Mouse (Mus musculus) spleen, embryonic (tissue): ENCODE measurements around the gene Serpinb6b.

Experiments used
- CTCF ChIA-PET: fragments of 350-600 bp; sonication (Branson Sonifier 250); formaldehyde crosslinking; loops from one replicate; lab custom pipeline; 2022; lab: Charles Lee

Gene Serpinb6b

DNA sequence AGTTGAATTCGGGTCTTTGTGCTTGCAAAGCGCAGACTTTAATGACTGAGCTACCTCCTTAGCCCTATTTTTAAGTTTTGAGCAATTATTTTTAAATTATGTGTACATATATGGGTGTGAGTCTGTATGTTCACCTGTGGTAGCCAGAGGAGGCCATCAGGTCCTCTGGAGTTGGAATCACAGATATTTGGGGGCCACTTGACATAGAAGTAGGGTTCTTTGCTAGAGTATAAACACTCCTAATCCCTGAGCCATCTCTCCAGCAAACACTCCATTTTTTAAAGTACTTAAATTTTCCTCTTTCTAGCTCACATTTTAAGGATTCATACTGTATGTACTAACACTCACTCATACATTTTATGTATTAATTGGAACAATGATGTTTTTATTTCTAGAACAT, 9.3 kb downstream of the Serpinb6b start:
- CTCF ChIA-PET = no interaction called here

DNA sequence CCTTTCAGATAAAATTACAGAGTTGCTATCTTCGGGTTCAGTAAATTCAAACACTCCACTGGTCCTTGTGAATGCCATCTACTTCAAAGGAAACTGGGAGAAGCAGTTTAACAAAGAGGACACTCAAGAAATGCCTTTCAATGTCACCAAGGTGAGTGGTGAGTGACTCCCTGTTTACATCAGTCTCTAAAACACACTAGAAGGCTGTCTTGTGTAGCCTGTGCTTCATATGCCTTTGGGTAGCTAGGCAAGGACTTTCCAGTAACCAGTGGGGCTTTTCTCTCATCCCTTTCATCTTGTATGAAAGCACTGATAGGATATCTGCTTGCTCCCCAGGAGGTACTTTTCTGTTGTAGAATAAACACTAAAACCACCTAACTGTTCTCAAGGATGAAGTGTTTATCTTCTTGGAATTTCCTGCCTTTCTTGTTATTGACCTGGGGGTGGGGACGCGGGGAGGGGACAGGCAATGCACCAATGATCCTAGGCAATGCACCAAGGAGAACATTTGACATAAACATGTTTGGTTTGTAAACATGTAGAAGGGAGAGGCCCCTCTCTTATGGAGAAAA, 10.0 kb downstream of the Serpinb6b start:
- CTCF ChIA-PET = no interaction called here

DNA sequence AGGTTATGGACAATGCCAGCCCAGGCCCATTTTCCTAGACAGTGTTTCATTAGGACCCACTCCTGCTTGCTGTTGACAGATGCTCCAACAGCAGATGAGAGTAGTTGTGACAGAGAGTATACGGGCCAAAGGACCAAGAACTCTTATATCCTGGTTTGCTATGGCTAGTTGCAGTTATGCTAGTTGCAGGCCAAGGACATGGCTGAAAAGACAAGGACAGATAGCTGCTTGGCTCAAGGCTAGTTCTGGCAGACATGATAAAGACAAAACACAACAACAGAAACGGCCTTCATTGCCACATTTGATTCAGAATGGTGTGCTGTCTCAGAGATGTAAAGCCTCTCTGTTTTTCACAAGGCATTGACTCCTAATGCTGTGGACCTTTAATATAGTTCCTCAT, 10.7 kb downstream of the Serpinb6b start:
- CTCF ChIA-PET = no interaction called here

DNA sequence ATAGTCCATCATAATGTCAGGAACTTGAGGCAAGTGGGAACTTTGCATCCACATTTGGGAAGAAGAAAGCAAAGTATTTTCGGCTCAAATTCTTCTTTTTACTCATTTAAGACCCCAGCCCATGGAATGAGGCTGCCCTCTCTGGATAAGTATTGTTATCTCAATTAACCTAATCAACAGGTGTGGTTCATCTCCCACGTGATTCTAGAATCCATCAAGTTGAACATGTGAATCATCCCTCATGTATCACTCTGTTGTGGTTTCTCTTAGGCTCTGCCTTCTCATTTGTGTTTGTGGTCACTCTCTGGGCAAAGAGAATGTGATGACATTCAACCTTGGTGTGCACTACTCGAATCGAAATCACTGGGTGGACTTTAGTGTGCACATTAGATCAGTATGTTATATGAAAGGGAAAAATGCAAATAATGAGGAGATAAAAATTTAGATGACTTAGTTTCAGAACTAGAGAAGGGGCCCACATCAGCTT, 17.6 kb downstream of the Serpinb6b start:
- CTCF ChIA-PET = no interaction called here

DNA sequence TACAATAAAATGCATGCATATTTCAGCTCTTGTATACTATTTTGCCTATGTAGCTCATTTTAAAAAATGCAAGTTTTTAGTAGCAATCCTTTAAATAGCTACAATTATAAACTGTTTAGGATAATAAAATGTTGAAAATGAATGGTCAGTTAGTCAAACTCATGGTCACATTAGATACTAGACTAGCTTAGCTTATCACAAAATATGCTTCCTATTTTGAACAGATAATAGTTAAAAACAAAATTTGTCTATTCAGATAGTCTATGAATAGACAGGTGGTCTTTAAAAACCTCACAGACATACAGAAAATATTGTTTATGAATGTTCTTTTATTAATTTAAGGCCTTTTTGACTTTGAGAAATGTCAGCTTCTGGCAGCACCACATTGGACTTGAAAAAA, 21.2 kb downstream of the Serpinb6b start:
- CTCF ChIA-PET = no interaction called here

DNA sequence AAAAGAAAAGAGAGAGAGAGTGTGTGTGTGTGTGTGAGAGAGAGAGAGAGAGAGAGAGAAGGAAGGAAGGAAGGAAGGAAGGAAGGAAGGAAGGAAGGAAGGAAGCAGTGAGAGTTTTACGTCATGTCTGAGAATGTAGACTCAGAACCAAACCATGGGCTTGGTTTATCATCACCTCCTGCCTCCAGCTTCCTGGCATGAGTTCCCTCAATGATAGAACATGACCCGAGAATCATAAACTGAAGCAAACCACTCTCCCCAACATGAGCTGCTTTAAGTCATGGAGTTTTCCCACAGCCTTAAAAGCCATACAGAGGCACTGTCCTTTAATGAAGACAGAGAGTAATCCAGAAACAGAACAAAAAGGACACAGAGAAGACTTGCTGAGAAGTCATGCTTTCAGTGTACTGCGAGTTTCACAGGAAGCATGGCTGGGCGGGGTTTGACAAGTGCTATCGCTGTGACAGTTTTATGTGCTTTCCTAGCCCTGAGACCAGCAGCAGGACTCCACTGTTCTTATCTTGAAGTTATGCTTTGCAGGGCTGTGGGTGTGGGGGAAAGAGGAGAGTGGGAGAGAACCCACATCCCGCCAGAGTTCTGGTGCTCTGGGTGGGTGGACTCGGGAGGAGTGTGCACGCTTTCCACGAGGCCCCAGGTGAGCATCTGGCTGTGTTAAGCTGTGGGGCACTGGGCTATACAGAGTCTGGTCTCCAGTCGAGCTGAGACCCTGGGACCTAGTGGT, 28.3 kb downstream of the Serpinb6b start:
- CTCF ChIA-PET = no interaction called here

DNA sequence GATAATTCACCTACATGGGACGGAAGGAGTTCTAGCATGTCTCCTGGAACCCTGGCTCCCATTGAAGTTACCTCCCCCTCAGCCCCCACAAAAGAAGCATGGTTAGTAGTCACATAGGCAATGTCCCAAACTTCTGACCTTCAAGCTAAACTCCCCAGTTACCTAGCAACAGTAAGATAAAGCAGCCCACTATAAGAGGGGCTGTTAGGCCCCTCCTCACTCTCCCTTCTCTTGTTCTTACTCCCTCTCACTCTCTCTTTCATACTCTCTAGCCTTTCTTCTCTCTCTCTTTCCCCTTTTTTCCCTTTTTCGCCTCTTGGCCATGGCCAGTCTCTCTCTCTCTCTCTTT, 28.9 kb downstream of the Serpinb6b start:
- CTCF ChIA-PET = no interaction called here

DNA sequence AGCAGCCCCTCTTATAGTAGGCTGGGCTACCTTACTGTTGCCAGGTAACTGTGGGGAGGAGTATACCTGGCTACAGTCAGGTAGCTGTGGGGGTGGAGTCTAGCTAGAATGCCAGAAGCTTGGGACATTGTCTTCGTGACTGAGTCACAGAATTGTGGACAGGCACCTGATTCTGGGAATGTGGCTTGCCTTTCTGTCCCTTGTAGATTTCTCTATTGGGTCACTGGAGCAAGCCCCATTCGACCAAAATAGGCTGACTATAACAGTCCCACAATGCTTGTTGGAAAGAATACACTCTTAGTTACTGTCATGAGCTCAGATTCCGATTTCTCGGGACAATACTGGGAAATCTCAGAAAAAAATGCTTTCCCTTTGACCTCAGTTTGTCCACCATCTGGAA, 30.0 kb downstream of the Serpinb6b start:
- CTCF ChIA-PET = no interaction called here

DNA sequence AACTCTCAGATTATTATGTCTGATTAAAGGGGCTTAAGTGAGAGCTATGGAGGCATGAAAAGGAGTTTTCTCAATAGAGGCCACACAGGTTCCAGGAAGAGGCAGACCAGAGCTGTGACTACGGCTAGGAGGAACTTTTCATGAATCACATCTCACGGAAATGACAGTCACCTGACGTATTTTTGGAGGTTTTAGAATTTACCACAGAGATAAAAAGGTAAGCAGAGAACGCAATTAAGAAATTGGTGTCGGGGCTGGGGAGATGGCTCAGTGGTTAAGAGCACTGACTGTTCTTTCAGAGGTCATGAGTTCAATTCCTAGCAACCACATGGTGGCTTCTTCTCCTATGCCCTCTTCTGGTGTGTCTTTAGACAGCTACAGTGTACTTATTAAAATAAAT, 36.3 kb downstream of the Serpinb6b start:
- CTCF ChIA-PET = no interaction called here

DNA sequence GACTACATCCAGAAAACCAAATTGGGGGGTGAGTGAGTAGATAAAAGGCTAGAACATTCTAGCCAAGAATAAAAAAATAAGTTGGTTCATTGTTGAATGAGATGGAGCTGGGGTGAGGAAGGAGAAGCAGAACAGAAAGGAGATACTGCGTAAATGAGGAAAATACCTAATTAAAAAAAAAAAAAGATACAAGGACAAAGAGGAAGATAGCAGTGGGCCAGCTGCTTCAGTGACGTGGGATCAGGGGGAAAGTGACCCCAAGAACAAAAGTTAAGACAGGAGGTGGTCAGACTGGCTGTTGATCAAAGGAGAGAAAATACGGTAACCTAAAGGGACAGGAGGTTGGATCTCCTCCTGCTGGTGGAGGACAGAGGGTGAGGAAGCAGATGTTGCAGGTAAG, 37.9 kb downstream of the Serpinb6b start, which contains the start of gene Serpinb9:
Gene Serpinb9 (plus strand): TSS at position 301 of the 400 bp plus-strand sequence.
- CTCF ChIA-PET = no interaction called here

DNA sequence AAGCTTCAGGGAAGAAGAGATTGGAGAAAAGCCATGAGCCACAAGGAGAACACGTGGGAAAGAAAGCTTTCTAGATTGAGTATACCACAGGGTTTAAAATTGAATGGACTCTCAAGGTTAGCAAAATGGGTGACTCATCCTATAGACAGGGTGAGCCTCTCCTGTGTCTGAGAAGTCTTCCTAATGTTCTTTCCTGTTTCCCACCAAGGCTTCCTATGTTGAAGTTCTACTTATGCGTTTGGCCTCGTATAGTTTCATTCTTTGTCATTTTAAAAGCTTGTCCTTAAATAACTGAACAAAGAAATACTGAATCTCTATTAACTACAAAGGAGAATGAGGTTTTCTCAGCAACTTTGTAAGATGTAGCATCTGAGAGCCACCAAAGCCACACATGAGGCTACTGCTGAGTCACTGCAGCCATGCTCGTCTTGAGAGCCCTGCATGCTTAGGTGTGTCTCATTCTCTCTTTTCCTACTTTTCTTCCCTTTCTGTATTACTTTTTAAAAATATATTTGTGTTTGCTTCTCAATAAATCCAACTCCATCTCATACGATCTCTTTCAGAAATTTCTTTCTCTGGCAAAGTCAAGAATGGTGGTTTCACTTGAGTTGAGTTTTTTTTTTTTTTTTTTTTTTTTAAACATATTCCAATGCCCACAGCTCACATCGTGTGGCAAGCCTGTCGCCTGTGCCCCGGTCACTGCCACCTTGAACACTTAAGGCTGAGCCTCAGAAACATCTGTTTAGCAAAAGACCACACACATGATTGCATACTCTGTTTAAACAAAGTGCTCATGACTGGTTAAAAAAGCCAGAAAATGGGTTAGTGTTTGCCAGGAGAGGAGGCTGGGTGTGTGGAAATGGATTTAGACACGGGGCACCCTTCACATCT, 38.8 kb downstream of the Serpinb6b start:
- CTCF ChIA-PET = no interaction called here

DNA sequence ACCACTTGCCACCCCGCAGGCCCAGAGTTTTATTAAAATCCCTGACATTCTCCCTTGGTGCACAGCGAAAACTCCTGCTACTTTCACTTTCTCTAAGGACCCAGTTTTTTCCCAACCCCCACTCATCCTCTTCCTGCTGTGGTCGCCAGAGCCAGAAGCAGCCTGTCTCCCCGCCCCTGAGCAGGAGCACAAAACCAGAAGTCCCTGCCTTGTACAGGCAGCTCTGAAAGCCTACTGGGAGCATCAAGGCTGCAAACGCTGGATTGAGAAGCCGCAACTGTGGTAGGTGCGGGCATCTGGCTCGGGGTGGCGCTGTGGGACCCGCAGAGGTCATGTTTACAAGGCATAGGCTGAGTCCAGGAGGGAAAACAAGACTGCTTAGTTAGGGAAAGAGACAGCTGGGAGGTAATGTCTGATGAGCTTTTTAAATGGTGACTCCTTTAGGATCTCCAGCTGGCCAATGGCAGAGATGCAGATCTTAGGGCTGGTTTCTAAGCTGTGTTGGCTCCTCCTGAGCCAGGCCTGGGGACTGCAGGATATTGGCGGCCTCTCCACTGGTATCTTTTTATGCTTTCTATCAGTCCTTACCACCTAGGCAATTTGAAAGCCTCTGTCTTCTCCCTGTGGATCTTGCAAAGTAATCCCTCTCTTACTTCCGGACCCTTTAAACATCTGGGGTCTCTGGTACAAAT, 39.6 kb downstream of the Serpinb6b start:
- CTCF ChIA-PET = no interaction called here

DNA sequence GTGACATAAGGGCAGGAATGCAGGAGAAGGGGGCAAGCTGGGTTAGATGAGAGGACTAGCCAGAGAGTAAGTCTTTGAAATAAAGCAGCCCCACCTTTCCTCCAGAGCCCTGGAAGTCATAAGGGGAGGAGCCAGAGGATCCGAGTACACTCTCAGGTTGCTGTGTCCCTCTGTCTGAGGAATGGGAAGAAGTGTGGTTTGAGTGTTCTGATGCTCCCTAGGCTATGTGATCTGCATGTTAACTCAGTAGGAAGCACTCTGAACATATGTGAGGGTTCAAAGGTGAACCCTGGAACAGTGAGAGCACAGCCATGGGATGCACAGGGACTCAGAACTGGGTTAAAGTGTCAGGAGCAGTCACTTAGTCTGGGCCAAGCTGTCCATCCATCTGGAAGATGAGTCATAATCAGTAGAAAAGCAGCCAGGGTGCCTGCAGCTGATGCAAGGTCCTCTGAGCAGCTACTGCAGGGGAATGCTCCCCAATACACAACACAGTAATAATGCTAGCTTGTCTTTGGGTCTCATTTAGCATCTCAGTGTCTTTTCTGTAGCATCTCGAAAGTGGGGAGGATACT, 40.6 kb downstream of the Serpinb6b start:
- CTCF ChIA-PET = no interaction called here

DNA sequence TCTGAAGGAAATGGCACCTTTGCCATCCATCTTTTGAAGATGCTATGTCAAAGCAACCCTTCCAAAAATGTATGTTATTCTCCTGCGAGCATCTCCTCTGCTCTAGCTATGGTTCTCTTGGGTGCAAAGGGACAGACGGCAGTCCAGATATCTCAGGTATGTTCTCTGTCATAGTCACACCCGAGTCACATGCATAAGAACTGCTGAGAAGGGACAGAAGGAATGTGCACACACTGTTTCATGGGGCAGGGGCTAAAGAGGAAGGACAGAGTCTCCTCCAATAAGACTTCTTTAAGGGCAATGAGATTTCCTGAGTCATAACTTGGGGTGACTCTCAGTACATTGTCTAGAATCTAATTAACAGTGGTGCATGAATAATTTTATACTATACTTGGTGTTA, 41.5 kb downstream of the Serpinb6b start:
- CTCF ChIA-PET = no interaction called here

DNA sequence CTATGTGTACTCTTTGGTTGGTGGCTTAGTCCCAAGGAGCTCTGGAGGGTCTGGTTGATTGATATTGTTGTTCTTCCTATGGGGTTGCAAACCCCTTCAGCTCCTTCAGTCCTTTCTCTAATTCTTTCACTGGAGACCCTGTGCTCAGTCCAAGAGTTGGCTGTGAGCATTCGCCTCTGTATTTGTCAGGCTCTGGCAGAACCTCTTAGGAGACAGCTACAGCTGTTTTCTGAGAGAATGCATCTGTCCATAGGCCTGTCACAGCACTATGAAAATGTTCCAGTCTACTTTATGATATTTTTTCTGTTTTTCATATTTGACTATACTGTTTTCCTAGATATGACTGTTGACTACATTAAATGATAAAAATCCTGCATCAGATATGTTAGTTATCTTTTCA, 47.4 kb downstream of the Serpinb6b start:
- CTCF ChIA-PET = no interaction called here

DNA sequence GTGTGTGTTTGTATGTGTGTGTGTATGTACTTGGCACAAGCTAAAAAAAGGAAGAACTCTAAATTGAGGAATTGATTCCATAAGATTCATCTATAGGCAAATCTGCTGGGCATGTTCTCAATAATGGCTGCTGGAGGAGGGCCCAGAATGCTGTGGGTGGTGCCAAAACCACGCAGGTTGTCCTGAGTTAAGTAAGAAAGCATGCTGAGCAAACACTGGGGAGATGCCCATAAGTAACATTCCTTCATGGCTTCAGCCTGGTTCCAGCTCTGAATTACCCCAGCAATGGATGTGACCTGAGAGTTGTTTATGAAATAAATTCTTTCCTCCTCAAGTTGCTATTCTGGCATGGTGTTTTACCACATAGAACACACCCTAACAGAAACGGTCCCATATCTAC, 48.3 kb downstream of the Serpinb6b start:
- CTCF ChIA-PET = no interaction called here

DNA sequence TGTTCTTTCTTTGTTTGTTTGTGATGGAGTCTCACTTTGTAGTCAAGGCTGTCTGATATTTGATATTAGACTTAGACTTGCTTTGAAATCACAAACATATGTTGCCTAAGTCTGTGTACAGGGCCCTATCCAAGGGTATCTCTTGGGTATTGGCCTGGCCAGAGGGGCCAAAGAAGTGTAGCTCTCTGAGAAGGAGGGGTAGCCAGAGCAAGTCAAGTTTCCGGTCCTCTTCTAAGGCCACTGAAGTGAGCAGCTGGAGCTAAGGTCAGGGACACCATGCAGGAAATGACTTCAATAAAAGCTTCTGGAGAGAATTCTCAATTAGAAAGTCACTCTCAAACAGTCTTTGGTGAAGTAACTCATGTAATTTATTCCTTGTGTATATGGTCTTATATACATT, 57.4 kb downstream of the Serpinb6b start:
- CTCF ChIA-PET = no interaction called here

DNA sequence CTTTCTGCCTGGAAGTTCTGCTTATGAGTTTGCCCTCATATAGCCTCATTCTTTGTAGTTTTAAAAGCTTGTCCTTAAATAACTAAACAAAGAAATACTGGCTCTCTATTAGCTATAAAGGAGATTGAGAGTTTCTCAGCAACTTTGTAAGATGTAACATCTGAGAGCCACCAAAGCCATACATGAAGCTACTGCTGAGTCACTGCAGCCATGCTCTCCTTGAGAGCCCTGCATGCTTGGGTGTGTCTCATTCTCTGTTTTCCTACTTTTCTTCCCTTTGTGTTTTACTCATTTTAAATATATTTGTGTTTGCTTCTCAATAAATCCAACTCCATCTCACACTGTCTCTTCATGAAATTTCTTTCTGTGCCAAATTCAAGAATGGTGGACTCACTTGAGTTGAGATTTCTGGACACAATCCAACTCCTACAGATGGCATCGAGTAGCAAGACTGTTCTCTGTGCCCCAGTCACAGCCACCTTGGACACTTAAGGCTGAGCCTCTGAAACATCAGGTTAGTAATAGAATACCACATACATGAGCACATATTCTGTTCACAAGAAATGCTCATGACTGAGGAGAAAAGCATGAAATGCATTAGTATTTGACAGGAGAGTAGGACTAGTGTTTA, 61.5 kb downstream of the Serpinb6b start:
- CTCF ChIA-PET = no interaction called here

DNA sequence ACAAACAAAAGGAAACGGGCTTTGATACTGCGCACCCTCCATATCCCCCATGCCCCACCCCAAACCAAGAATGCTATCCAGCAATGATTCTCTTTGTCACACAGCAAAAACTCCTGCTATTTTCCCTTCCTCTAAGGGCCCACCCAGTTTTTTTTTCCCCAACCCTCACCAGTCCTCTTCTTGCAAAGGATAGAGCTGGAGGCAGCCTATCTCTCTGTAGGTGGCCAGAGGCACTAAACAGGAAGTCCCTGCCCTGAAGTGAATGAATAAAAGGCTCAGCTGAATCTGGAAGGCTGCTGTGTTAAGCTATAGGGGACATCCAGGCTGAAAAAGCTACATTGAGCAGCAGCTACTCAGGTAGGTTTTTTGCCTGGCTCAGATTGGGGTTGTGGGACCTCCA, 62.2 kb downstream of the Serpinb6b start, which contains the start of gene Serpinb9b:
Gene Serpinb9b (plus strand): TSS at position 173 of the 400 bp plus-strand sequence.
- CTCF ChIA-PET = no interaction called here

DNA sequence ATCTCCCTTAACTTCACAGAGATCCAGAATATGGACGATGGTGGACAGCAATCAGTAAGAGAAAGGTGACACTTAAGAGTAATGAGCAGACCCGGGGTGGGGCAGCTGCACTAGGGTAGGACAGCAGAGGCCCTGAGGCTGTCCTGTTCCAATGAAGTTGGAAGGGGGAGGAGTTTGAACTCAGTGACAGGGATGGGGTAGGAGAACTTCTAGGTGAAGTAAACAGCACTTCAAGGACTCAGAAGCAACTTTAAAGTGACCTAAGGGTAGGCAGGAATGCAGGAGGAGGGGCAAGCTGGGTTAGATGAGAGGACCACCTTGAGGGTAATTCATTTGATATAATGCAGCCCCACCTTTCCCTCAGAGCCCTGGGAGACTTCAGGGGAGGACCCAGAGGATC, 63.1 kb downstream of the Serpinb6b start:
- CTCF ChIA-PET = no interaction called here

DNA sequence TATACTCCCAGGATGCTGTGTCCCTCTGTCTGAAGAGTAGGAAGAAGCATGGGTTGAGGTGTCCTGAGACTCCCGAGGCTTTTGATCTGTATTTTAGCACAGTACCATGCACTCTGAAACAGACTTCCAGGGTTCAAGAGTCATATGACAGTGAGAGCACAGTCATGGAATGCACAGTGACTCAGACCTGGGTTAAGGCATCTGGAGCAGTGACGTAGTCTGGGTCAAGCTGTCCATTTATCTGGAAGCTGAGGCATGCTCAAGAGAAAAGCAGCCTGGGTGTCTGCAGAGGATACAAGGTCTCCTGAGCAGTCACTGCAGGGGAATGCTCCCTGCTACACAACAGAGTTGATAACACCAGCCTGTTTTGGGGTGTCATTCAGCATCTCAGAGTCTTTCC, 63.5 kb downstream of the Serpinb6b start:
- CTCF ChIA-PET = no interaction called here
